Mouse (Mus musculus) cerebellum, adult 2 months (tissue): ENCODE measurements around the gene Chst8.

Experiments used
- CTCF ChIP-seq: fragments of 200-500 bp; IDR thresholded peaks from 2 replicates; pipeline ENCODE4 v1.5.1; 2011; ENCODE audit warnings: low read depth, mild to moderate bottlenecking, control low read depth, low read length, moderate library complexity, borderline replicate concordance; ENCODE audit not compliant: insufficient read depth
- POLR2A ChIP-seq: fragments of 200-500 bp; IDR thresholded peaks from 2 replicates; pipeline ENCODE4 v1.6.1; 2011; ENCODE audit warnings: low read length, control low read depth, borderline replicate concordance; ENCODE audit not compliant: insufficient read depth

DNA sequence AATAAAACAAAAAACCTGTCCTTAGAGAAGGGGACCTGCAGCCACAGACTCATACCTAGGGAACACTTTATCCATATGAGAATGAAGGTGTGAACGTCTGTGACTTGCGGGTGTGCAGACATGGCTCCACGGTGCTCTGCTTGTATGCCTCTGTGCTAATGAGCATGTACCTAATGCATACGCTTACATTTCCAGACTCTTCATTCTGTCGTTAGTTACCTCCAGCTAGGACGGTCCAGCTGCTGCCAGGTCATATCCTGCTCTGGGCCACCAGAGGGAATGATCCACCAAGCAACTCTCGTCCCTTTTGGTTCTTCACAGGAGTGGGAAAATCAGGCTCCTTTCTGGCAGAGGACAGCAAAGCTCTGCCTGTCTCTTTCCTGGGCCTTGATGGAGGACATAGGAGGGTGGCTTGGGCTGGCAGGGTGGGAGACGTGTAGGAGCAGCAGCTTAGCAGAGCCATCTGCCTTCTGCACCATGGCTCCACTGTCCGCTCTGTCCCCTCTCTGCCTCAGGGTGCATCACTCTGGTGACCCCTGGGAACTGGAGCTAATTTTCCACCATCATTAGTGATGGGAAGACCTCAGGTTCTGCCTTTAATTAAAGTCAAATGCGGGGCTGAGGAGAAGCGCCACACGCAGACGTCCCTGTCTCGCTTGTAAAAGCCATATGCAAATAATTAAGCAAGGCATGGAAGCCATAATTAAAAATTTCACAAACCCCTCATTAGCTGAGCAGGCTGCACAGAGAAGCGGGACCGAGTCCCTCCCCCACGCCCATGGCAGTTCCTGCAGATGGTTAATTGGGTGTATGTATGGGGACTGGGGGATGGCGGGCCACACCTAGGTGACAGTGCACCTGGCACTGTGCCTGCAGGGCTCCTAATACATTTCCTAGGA, 48.0 kb downstream of the Chst8 start:
- TF ChIP-seq CTCF (no peak), POLR2A (no peak)
